Mouse (Mus musculus): ENCODE results near the gene Tbca. TPM values are rescaled to one million over a fixed set of nuclear protein-coding genes. Genes with fewer than 3 reads are reported as not detected.

Gene Tbca
- polyA plus RNA-seq, 1 experiment from 2014 or later: 259 TPM

DNA sequence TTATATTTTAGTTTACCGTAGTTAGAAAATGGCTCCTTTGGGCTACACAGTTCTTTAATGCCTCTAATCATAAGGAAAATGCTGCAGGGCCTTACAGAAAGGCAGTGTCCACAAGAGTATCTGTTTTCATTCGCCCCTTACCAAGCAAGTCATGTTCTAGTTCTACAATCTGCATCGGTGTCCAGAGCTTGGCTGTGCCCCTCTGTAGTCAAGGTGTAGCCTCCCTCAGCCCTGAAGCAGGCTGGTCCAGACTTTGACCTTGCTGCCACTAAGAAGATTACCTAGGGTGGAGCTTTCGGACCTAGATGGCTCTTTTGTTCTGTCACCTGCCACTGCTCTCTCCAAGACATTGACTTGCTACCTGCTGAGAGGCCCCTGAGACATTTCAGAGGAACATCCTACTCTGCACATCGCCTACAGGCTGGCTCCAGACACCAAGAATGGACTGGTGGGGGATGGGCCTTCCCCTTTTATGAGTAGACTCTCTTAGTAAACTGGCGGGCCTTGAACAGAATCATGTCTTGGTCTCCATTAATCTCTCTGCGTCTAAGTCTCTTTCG is 69.4 kb downstream of the Tbca start:
- H3K27me3 ChIP-seq: peaks cover 89% of the 10 kb centered on the region
- H3K4me2 ChIP-seq (replicated peaks): no peak overlapping the region
- H3K4me1 ChIP-seq (replicated peaks): no peaks in the 10 kb centered on the region
- H3K9me3 ChIP-seq: no peaks in the 10 kb centered on the region
- no peaks in the 10 kb centered on the region for H3K36me3 ChIP-seq
- 61% methylated on average over 8 of the region's 8 CpGs for WGBS
- H3K4me3 ChIP-seq (replicated peaks): no peak overlapping the region
- ATAC-seq: no peak
- no peak overlapping the region for H3K27ac ChIP-seq
- no peak overlapping the region for H3K9ac ChIP-seq (replicated peaks)

DNA sequence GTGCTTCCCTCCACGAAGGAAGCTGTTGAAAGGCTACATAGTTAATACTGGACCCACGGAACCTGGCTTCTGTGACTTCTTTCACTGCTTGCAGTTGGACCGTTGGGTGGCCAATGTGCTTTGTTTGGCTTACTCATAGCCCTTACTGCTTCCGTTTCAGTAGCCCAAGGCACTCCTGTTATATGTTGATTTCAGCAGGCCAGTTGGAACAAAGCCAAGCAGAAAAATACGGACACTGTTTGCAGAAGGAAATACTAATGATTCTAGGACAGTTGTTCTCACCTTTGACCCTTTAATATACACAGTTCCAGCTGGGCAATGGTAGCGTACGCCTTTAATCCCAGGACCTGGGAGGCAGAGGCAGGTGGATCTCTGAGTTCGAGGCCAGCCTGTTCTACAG is 70.5 kb downstream of the Tbca start:
- peaks cover 90% of the 10 kb centered on the region for H3K27me3 ChIP-seq
- no peak overlapping the region for H3K4me2 ChIP-seq (replicated peaks)
- no peak overlapping the region for H3K27ac ChIP-seq
- H3K4me3 ChIP-seq (replicated peaks): no peak overlapping the region
- WGBS: 87% methylated on average over 8 of the region's 8 CpGs
- no peaks in the 10 kb centered on the region for H3K36me3 ChIP-seq
- no peak overlapping the region for H3K9ac ChIP-seq (replicated peaks)
- no peaks in the 10 kb centered on the region for H3K9me3 ChIP-seq
- no peaks in the 10 kb centered on the region for H3K4me1 ChIP-seq (replicated peaks)
- no peak for ATAC-seq

DNA sequence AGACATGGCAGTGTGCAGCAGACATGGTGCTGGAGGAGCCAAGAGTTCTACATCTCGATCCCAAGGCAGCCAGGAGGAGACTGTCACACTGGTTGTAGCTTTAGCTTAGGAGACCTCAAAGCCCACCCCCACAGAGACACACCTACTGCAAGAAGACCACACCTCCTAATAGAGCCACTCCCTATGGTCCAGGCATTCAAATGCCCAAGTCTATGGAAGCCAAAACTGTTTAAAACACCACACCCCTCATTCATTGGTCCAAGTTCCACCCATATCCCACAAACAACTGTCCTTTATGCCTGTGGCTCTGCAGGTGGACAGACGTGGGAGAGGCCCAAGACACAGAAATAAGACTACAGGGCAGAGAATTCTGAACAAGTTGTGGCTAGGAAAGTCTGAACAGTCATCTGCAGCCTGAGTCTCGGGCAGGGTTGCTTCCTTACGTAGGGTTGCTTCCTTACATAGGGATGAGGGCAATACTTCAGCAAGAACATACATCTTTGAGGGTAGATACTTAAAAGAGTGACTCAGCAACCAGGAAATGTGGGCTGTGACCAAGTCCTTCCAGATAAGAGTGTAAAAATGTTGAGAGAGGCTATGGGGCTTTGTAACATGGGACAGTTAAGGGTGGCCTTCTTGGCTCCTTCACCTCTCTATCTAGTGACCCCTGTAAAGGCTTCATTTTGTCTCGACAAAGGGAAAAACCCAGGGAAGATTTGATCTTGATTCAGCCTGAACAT is 74.0 kb downstream of the Tbca start:
- 76% methylated on average over 5 of the region's 5 CpGs for WGBS
- no peak overlapping the region for H3K9ac ChIP-seq (replicated peaks)
- H3K36me3 ChIP-seq: no peaks in the 10 kb centered on the region
- H3K27ac ChIP-seq: no peak overlapping the region
- H3K4me2 ChIP-seq (replicated peaks): no peak overlapping the region
- H3K9me3 ChIP-seq: no peaks in the 10 kb centered on the region
- ATAC-seq: no peak
- peaks cover 98% of the 10 kb centered on the region for H3K27me3 ChIP-seq
- no peaks in the 10 kb centered on the region for H3K4me1 ChIP-seq (replicated peaks)
- H3K4me3 ChIP-seq (replicated peaks): no peak overlapping the region

DNA sequence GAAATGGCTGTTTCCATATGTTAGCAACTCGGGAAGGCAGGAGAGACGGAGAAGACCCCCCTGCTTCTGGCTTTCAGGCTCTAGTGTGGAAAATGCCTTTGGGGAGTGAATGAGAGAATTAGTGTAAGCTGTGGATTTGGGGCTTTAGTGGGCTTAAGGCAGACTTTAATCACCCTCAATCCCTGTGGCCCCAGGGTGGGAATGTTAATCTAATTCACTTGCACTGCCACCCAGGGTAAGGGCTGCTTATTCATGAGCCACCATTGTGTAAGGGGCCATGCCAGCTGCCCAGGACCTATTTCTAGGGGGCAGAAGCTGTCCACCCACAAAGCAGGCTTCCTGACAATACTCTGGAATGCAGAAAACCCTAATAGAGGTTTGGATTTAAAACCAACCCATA is 78.2 kb downstream of the Tbca start:
- no peaks in the 10 kb centered on the region for H3K36me3 ChIP-seq
- H3K27ac ChIP-seq: no peak overlapping the region
- H3K4me2 ChIP-seq (replicated peaks): no peak overlapping the region
- 0% methylated on average over 2 of the region's 2 CpGs for WGBS
- peaks cover 98% of the 10 kb centered on the region for H3K27me3 ChIP-seq
- H3K4me3 ChIP-seq (replicated peaks): no peak overlapping the region
- H3K4me1 ChIP-seq (replicated peaks): peaks cover 5% of the 10 kb centered on the region; the same call in 1 of the 2 replicates
- no peaks in the 10 kb centered on the region for H3K9me3 ChIP-seq
- ATAC-seq: 0 out of 2 replicates have a peak, but pooled peaks have one; percentile 21
- no peak overlapping the region for H3K9ac ChIP-seq (replicated peaks)

DNA sequence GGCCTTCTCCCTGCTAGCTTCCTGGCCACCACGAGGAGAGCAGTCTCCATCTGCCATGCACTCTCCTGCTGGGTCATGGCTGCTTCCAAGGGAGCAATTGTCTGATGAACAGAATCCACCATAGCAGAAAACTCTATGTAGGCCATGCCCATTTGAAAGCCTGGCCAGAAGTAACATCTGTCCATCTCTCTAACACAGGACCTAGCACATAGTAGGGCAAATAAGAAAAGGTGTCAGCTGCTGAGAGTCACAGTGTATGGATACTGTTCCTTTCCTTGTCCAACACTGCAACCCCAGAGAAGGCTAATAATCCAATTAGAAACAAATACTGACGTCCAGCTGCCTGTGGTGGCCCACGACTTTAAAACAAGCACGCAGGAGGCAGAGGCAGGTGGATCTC is 79.1 kb downstream of the Tbca start:
- H3K4me1 ChIP-seq (replicated peaks): peaks cover 5% of the 10 kb centered on the region; the same call in 1 of the 2 replicates
- ATAC-seq: no peak
- no peak overlapping the region for H3K4me2 ChIP-seq (replicated peaks)
- H3K27ac ChIP-seq: no peak overlapping the region
- WGBS: 32% methylated on average over 4 of the region's 4 CpGs
- peaks cover 98% of the 10 kb centered on the region for H3K27me3 ChIP-seq
- H3K36me3 ChIP-seq: no peaks in the 10 kb centered on the region
- no peak overlapping the region for H3K9ac ChIP-seq (replicated peaks)
- H3K4me3 ChIP-seq (replicated peaks): no peak overlapping the region
- no peaks in the 10 kb centered on the region for H3K9me3 ChIP-seq

DNA sequence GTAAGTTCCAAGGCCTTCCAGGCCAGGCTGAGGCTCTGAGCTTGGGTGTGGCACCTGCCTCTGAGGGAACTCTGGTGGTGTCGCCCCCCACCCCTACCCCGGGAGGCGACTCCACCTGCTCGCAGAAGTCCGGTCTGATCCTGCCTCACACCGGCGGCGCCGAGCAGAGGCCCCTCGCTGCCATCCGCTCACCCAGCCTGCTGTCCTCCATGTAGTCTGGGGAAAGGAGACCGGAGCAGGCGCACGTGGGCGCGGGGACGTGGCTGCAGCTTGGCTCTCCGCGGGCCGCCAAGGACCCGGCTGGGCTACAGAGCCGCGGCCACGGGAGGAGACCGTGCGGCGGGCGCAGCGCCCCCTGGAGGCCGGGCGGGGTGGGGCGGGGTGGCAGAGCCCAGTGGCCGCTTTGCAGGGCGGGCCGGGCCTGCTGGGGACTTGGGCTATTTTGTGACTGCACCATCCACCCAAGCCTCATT is 79.8 kb downstream of the Tbca start:
- H3K4me2 ChIP-seq (replicated peaks): peak overlapping the region; percentile 43
- no peak overlapping the region for H3K9ac ChIP-seq (replicated peaks)
- no peaks in the 10 kb centered on the region for H3K9me3 ChIP-seq
- peak overlapping the region; percentile 22 for H3K4me3 ChIP-seq (replicated peaks)
- no peak overlapping the region for H3K27ac ChIP-seq
- no peaks in the 10 kb centered on the region for H3K36me3 ChIP-seq
- peaks cover 5% of the 10 kb centered on the region; the same call in 1 of the 2 replicates for H3K4me1 ChIP-seq (replicated peaks)
- peak; percentile 88 for ATAC-seq
- 1% methylated on average over 27 of the region's 35 CpGs for WGBS
- peaks cover 98% of the 10 kb centered on the region for H3K27me3 ChIP-seq

DNA sequence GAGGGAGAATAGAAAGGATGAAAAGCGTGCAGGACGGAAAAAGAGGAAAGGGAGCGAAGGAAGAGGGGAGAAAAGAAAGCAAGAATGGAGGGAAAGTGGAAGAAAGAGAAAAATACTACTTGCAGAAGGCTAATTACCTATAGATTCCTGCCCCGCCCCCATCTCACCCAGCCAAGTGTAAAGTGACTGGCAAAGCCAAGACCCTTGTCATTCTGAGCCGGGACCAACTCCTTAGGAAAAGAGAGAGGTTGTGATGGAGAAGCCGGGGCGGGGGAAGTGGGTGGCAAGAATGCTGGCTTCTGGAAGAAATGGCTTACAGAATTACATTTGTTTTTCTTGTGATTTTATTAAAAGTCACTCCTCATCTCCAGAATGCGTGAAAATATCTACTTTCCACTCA is 80.8 kb downstream of the Tbca start:
- no peak for ATAC-seq
- H3K4me3 ChIP-seq (replicated peaks): no peak overlapping the region

DNA sequence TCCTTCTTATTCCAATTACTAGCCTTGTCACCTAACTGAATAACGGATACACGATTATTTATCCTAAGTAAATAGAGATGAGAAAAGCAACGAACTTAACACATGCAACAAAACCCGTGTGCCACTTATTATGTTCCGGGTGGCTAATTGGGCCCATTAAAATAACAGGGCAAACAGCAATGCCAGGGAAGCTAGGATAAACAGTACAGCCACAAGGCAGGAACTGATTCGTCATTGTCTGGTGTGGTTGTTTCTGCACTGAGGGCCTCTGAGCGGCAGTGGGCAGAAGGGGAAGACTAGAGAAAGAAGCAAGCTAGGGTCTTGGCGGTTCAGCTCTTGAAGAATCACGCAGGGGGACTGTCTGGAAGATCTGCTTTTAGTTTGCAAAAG is 81.4 kb downstream of the Tbca start:
- ATAC-seq: no peak
- WGBS: 5% methylated on average over 9 of the region's 9 CpGs
- peaks cover 7% of the 10 kb centered on the region; the same call in 1 of the 2 replicates for H3K4me1 ChIP-seq (replicated peaks)
- H3K9me3 ChIP-seq: no peaks in the 10 kb centered on the region
- peaks cover 93% of the 10 kb centered on the region for H3K27me3 ChIP-seq
- no peak overlapping the region for H3K27ac ChIP-seq
- H3K36me3 ChIP-seq: no peaks in the 10 kb centered on the region
- H3K4me3 ChIP-seq (replicated peaks): no peak overlapping the region
- no peak overlapping the region for H3K4me2 ChIP-seq (replicated peaks)
- no peak overlapping the region for H3K9ac ChIP-seq (replicated peaks)

More for the DNA sequence above, 80.8 kb downstream of the Tbca start:
- under 1% methylated on average over 8 of the region's 8 CpGs for WGBS
- Histone ChIP-seq H3K27me3 (peaks cover 93% of the 10 kb centered on the region), H3K4me2 (replicated peaks) (no peak overlapping the region), H3K9me3 (no peaks in the 10 kb centered on the region), H3K27ac (no peak overlapping the region), H3K36me3 (no peaks in the 10 kb centered on the region), H3K4me1 (replicated peaks) (peaks cover 5% of the 10 kb centered on the region; the same call in 1 of the 2 replicates), H3K9ac (replicated peaks) (no peak overlapping the region)

DNA sequence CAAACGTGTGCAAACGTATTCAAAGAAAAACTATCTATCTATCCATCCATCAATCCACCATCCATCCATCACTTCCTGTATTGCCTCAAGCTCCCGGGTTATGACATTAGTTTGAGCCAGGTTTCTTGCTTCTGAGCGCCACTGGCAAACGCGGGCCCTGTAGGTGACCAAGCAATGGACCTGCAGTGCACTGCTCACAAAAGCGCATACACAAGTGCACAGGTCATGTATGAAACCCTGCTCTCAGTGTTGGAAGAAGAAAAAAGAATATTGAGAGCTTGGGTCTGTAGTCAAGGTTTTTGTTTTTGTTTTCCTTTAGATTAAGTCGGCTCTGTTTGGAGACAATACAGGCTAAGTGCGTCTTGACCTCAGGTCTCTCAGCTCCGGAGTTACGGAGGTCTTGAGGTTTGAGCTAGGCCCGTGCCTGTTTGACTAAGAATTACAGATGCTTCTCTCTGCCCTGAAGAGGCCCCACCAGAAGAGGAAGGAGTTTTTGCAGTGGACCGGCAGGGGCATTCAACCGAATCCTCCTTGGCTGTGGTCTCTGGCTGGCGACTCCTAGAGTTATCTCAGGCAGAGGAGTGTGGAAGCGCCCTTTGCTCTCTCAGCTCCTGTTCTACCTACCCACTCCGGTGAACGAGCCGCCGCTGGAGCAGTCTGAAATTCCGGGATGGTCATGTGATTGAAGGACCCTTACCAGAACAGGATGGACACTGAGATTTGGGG is 81.9 kb downstream of the Tbca start:
- Histone ChIP-seq H3K27me3 (peaks cover 93% of the 10 kb centered on the region), H3K9me3 (no peaks in the 10 kb centered on the region), H3K4me1 (replicated peaks) (peaks cover 11% of the 10 kb centered on the region; the same call in 1 of the 2 replicates), H3K9ac (replicated peaks) (no peak overlapping the region), H3K27ac (no peak overlapping the region), H3K36me3 (no peaks in the 10 kb centered on the region), H3K4me3 (replicated peaks) (no peak overlapping the region), H3K4me2 (replicated peaks) (no peak overlapping the region)
- no peak for ATAC-seq
- 1% methylated on average over 21 of the region's 21 CpGs for WGBS

DNA sequence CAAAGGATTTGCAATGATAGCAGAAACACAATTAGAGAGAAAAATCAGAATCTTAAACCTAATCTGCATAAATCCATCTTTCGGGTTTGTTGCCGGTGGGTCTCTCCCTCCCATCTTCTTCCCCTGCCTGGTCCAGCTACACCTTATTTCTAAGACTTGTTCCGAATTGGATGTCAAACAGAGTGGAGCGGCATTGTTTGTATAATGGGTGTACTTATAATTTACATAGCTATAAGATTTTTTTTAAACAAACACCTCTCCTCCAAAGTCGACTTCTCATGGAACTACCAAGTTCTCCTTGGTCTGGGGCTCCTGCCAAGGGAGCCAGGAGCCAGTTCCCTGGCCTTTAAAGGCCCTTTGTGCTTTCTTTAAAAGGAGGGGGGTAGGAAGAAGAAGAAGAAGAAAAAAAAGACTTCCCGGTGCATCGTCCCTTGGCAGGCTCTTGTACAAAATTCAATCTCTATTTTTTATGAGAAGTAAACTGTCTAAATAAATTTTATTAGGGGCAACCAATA is 83.2 kb downstream of the Tbca start:
- Histone ChIP-seq H3K9ac (replicated peaks) (no peak overlapping the region), H3K9me3 (no peaks in the 10 kb centered on the region), H3K4me2 (replicated peaks) (no peak overlapping the region), H3K27me3 (peaks cover 92% of the 10 kb centered on the region), H3K27ac (no peak overlapping the region), H3K4me1 (replicated peaks) (peaks cover 11% of the 10 kb centered on the region; the same call in 1 of the 2 replicates), H3K4me3 (replicated peaks) (no peak overlapping the region), H3K36me3 (no peaks in the 10 kb centered on the region)
- ATAC-seq: no peak
- WGBS: 1% methylated on average over 7 of the region's 7 CpGs

DNA sequence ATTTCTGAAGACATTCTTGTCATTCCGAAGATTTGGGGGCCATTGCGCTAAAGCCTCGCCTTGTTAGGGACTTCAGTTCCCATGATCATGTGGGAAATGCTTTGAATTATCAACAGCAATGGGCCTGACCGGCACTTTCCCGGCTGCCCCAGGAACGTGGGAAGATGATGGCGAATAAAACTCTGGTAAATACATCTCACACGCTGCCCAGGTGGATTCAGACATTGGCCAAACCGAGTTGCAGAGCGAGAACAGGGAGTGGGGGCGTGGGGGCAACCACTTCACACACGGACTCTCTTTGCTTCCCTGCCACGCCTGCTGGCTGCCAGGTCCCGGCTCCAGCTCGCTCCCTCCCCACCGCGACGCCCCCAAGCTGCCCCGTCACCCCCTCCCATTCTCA is 83.7 kb downstream of the Tbca start:
- H3K4me3 ChIP-seq (replicated peaks): no peak overlapping the region
- no peaks in the 10 kb centered on the region for H3K9me3 ChIP-seq
- no peak overlapping the region for H3K27ac ChIP-seq
- WGBS: under 1% methylated on average over 19 of the region's 19 CpGs
- H3K4me2 ChIP-seq (replicated peaks): no peak overlapping the region
- H3K36me3 ChIP-seq: no peaks in the 10 kb centered on the region
- peaks cover 92% of the 10 kb centered on the region for H3K27me3 ChIP-seq
- no peak for ATAC-seq
- H3K4me1 ChIP-seq (replicated peaks): peaks cover 11% of the 10 kb centered on the region; the same call in 1 of the 2 replicates
- no peak overlapping the region for H3K9ac ChIP-seq (replicated peaks)

All from midbrain, embryonic 13.5 days (tissue).